Mouse (Mus musculus): ENCODE results near the gene Gm7138.
"Not testable (repeated sequence)": the region's sequence is repeated elsewhere in the genome, so short reads cannot be mapped to it uniquely, and the experiment has no call there.

- TF ChIP-seq CTCF (conservative IDR thresholded peaks at IDR 0.05; ENCODE audit: low read length); POU5F1 (IDR thresholded peaks at IDR 0.05; ENCODE audit: borderline replicate concordance, low read length); NANOG (IDR thresholded peaks at IDR 0.05; ENCODE audit: borderline replicate concordance, low read length): not testable (repeated sequence)
Observed at GRCm38 (mm10) chr10:77783396-77783795, 6.7 kb upstream of the Gm7138 start.

All from E14TG2a.4 (cell line).